Mouse (Mus musculus) ES-Bruce4 (cell line): ENCODE measurements at regions not wholly inside any gene's neighbourhood (a gene's known extent, or its start where the extent isn't known, plus 50 kb on each side); places are given as distances from the start of the nearest gene placed in this dataset.

ENCODE experiments used
- CTCF ChIP-seq: IDR thresholded peaks from one replicate; pipeline ENCODE4 v1.8.1; 2011; ENCODE audit warnings: low read depth, low read length
- POLR2A ChIP-seq: IDR thresholded peaks from one replicate; pipeline ENCODE4 v1.8.1; 2011; ENCODE audit warnings: low read length; ENCODE audit not compliant: insufficient read depth

DNA sequence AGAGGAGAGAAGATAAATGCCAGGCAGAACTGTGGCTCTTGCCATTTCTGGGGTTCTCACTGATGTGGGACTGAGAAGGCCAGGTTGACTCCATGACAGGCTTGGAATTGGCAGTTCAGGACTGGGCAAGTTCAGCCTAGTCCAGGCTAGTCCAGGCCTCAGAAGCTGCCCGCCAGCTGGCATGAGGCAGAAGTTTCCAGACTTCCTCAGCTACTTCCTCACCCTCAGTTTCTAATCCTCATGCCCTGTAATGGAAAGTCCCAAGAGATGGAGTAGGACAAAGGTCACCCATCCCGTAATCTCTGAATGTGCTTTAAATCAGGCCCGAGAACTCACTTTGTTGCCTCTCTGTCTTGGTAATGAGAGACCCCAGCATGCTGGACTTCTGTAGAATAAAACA is 58.6 kb upstream of the Prok2 start:
- TF ChIP-seq CTCF, result no peak
- TF ChIP-seq POLR2A, result no peak
